Mouse (Mus musculus) layer of hippocampus, adult 11-12 months (tissue): ENCODE data around the gene Prss36.
"Not testable (repeated sequence)": the region's sequence is repeated elsewhere in the genome, so short reads cannot be mapped to it uniquely, and the experiment has no call there.

Source experiments
- DNase-seq: peaks from one replicate; pipeline ENCODE4 v3.0.0; 2022; ENCODE audit warnings: low spot score

Gene Prss36

DNA sequence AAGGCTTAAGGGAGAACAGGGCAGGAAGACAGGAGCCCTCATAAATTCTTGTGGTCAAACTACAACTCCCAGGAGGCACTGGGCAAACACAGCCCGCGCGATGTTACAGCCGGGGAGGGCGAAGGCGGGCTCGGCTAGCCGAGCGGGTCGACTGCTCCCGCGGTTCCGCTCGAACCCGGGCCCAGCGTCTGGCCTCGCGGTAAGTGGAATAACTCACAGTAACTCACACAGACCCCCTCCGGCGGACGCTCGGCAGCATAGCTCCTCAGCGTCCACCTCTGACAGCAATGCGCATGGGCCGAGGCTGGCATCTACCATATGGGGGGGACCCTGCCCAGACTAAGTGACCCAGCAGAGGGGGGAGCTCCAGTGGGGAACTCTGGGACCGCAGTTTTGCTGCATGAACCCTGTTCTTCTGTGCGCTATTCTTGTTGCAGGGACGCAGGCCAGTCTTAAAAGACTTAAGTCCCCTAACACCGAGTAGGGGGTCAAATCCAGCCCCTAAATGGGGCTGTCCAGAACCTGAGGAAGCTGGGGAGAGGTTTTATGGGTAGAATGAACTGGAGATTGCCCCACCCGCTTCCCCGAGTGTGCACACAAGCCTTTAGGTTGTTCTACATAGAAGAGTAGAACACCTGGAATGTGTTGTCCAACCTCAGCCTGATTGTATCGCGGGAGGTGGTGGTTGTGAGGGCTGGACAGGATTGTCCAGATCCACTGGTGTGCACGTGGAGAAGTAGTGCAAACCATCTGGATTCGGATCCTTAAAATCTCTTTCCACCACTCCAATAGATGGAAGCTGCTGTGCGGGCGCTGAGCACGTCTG is 42.3 kb downstream of the Prss36 start, which contains the start of gene Bckdk:
Gene Bckdk (plus strand): TSS at position 112 of the 826 bp plus-strand sequence.
- DNase-seq, result peak; percentile 83

DNA sequence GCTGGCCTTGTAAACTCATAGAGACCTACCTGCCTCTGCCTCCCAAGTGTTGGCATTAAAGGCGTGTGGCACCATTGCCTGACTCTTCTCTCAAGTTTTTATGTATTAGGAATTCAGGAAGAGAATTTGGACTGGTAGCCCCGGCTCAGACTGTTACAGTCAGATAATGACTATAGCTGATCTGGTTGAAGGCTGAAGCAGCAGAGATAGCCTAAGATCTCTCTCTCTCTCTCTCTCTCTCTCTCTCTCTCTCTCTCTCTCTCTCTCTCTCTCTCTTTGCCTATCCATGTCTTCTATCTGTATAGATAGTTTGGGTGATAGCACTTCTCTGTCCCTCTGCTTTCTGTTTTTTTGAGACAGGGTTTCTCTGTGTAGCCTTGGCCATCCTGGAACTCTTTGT is 44.8 kb downstream of the Prss36 start:
- DNase-seq, result no peak

DNA sequence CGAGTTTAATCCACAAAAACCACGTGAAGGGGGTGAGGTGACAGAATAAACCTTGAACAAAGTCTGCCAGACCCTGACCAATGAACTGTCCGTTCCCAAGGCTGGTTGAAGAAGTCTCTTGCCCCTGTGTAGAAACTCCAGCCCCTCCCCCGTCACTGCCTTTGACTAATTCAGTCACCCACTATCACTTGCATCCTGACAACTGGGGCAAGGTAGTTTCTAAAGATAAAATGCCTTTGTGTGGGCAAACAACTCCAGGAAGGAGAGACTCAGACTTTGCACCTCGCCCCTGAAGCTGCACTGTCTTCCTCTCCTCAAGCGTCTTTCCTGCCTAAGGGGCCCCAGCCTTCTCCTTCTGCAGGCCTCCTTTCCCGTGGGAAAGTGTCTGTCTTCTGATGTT is 46.5 kb downstream of the Prss36 start:
- DNase-seq, result no peak

DNA sequence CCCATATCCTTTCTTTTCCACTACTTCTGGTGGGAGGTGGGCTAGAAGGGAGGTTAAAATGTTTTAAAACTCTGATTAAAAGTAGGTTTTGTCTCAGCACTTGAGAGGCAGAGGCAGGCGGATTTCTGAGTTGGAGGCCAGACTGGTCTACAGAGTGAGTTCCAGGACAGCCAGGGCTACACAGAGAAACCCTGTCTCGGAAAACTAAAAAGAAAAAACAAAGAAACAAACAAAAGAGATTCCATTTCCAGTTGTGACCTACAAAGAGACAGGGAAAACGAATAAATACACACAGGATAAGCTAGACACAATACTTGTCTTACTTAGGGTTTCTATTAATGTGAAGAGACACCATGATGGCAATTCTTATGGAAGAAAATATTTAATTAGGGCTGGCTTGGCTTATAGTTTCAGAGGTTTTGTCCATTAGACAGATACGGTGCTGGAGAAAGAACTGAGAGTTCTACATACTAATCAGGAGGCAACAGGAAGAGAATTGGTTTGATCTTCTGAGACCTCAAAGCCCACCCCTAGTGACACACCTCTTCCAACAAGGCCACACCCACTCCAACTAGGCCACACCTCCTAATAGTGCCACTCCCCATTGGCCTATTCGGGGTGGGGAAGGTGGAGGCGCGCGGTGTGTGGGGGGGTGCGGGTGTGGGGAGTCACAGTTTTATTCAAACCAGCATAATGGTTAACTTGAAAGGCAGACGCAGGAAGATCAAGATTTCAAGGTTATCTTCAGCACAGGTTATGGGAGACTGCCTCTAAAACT is 48.2 kb downstream of the Prss36 start:
- DNase-seq, result no peak

DNA sequence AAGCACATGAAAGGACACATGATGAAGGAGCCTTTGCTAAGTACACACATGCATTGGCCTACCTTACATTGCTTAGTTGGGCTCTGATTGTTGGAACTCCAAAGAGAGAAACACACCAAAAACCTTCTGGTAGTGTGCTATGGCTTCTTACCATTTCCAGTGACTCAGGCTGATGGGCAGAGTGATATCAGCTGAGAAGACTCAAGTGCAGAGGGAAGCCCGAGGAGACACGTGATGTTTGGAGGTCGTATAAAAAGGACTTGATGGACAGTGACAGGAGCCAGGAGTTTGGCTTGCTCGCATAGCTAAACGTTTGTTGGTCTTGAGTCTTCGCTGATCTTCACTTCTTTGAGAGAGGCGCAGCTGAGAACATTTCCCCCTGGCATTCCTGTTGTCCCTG is 49.0 kb downstream of the Prss36 start:
- DNase-seq, result no peak

DNA sequence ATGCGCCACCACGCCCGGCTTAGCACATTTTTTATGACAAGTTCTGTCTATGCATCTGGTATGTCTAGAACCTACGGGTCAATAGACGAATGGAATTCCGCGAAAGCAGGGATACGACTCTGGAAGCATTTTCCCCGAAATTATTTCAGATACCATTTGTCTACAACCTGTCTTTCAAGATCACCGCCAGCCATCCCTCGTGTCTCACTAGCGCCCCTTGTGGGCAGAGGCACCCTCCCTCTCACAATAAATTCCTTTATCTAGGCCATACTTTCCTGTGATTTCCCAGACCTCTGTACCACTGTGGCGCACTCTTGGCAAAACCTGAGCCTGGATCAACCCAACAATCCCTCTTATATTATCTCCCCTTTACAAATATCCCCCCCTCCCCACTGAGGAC is 50.1 kb downstream of the Prss36 start:
- peak; percentile 74 for DNase-seq

DNA sequence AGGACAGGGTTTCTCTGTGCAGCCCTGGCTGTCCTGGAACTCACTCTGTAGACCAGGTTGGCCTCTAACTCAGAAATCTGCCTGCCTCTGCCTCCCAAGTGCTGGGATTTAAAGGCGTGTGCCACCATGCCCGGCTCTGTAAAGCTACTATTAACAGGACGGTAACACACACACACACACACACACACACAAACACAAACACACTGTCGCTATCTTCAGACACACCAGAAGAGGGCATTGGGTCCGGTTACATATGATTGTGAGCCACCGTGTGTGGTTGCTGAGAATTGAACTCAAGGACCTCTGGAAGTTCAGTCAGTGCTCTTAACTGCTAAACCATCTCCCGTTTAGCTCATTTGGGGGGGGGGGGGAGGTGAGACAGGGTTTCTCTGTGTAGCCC is 50.6 kb downstream of the Prss36 start:
- DNase-seq, result not testable (repeated sequence)

DNA sequence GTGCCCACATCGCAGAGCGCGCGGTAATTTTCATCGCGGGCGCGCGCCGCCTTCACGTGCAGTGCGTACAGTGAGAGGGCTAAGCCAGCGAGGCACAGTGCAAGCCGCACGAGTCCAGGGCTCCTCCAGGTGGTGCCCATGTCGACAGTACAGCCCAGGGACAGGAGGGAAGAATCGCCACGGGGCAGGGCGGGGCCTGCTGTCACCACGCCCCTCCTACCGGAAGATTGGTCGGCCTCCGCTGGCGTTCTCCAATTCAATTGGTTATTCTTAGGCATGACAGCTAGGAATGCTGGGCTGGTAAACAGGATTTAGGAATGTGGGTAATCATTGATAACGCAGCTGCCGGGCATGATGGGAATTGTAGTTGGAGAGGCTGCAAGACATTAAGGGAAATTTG is 51.1 kb downstream of the Prss36 start, which contains the start of the genes Gm21974 and Vkorc1:
Gene Gm21974 (minus strand): TSS at position 13 of the 400 bp plus-strand sequence.
Gene Vkorc1 (minus strand): TSS at position 176 of the 400 bp plus-strand sequence.
- DNase-seq, result peak; percentile 96

DNA sequence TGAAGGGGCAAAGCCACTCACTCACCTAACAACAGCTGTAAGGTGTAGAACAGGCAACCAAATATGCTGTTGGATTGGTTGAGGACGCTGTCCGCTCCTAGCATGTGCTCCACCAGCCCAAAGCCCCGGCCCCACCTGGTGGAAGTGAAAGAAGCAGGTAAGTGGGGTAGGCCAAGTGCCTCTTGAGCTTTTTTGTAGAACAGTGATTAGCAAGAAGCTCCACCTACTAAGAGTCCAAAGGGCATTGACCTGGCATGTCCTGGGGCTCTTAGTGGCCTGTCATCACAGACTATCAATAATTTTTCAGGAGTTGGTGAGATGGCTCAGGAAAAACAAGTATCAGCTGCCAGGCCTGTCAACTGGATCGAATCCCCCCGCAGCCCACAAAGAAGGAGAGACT is 52.0 kb downstream of the Prss36 start:
- no peak for DNase-seq

DNA sequence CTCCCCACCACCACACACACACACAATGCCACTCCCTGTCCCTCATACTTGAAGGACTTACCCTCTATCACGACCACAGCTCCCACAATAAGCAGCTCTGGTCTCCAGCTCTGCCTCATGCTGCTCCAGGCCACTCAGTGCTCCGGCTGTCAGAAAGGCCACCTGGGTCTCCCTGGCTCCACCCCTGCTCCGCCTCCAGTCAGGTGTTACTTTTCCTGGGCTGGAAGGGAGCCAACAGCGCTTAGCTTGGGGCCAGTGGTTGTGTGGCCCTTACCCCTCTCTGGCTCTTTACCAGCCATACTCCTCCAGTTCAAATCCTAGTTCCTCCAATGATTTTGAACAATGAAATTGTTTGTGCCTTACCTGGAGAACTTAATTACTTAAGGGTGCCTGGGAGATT is 55.7 kb downstream of the Prss36 start, which contains the start of gene Prss53:
Gene Prss53 (minus strand): TSS at position 173 of the 400 bp plus-strand sequence.
- no peak for DNase-seq

DNA sequence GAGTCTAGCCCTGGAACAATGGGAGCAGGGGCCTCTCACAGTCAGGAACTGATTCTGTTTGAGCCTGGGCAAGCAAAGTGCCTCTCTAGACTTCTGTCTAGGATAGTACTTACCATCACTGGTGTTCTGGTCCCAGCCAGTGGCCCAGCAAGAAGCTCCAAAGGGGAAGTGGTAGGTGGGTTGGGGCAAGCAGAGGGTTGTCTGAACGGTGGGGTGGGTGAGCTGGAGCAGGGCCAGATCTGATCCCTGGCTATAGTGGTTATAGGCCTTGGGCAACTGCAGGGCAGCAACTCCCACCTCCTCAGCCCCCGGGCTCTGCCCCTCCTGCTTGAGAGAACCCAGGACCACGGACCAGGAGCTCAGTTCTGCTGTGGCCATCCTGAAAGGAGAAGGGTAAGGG is 57.7 kb downstream of the Prss36 start:
- DNase-seq, result no peak

DNA sequence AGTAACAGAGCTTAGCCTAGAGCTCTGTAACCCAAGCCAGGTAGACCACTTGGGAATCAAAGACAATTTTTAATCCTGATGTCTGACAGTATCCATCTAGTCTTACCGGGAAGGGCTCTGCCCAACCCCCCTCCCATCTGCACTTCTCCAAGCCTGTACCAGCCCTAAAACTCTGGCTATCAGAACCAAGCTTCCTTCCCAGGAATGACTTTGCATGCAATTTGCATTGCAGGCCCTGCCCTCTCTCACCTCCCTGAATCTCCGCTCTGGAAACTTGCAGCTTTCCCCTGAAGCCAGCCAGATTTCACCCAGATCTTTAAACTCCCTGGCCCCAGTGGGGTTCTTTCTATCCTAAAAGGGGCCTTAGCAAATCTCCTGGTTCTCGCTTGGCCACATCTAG is 58.7 kb downstream of the Prss36 start:
- no peak for DNase-seq

DNA sequence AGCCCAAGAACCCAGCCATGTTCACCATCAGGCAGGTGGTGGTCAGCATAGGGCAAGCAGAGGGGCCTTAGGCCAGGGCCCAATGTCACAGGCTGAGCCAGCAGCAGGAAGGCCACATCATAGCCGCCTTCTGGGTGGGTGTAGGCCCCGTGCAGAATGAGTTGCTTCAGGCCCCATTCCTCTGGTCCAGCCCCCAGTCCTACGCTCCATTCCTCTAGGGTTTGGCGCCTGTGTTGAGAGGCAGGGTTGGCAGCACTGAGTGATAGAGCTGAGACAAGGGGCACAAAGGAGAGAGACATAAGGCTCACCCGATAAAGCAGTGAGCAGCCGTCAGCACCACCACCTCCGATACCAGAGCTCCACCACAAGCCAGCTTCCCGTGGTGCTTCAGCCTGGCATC is 59.3 kb downstream of the Prss36 start:
- DNase-seq, result no peak

DNA sequence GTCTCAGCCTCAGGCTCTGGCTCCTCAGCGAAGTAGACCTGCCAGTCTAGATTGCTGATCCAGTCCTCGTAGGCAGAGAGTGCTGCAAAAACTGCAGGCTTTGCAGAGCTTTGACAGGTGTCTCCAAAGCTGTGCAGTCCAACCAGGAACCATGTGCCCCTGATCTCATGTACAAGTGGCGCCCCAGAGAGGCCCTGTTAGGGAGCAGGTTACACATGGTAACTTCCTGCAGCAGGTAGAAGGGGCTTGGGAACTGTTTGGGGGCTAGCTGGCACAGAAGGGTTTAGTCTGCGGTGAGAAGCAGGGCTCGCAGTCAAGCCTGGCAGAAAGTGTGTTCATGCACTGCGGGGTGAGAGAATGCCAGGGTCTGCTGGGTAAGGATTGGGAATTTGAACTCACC is 60.0 kb downstream of the Prss36 start:
- DNase-seq, result no peak

DNA sequence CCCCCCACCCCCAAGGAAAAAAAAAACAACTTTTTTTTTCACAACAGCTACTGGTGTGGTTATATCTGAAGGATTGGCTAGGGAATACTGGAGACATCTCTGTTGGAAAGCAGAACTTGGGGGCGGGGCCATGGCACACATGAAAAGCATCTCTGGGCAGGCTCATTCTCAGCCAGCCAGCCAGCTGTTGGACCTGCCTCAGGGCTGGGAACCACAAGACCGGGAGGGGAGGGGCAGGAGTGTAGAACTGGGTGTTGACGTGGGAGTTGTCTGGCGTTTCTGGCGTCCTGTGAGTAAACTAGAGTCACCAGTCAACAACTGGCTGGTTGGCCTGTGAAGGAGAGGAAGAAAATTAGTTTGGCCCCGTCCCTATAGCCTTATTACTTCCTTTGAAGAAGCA is 60.6 kb downstream of the Prss36 start:
- peak; percentile 55 for DNase-seq
